Mouse (Mus musculus) neural tube, postnatal 0 days (tissue): Measurements from ENCODE around the gene Olfr1160. TPM values are rescaled to one million over a fixed set of nuclear protein-coding genes. Genes with fewer than 3 reads are reported as not detected.

Source experiments
- polyA plus RNA-seq: library from polyadenylated mRNA; unstranded; fragments of >200 nt; fragmentation: Nextera tagmentation; extraction: Ambion mirVana; gene quantifications from 2 replicates; pipeline ENCODE4 v1.2.1, GENCODE M21; 2015

Gene Olfr1160
- polyA plus RNA-seq, result not detected in 2 replicates

DNA sequence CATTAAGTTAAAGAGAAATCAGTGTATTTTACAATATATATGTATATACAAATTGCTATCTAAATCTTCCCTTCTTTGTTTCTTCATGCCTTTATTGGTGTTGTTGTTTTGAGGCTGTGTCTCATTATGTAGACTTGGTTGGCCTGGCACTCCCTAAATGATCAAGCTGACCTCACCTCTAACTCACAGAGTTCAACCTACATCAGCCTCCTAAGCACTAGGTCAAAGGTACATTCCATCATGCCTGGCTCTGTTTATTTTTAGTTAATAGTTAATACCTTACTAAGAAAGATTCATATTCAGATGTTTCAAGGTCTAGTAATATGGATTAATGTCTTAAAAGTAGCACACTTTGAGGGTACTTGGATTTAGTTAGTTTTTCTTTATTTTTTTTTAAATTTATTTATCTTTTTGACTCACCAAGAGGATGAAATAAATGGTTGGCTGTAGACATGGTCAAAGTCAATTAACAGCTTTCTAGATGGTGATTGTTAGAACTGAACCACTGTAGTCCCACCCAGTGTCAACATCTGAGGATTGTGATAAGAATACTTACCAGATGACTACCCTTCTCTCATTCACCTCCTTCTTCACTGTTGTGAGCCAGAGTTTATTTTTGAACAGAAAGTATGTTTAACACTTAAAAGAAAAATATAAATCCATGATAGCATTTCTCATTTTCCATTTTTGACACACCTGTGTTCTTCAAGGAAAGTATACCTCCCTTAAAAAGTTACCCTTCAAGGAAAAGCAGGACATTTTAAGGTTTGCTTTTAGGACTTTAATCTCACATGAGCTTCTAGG lies at the start of gene Olfr1160:
Gene Olfr1160 (minus strand): TSS at position 754 of the 804 bp plus-strand sequence.

DNA sequence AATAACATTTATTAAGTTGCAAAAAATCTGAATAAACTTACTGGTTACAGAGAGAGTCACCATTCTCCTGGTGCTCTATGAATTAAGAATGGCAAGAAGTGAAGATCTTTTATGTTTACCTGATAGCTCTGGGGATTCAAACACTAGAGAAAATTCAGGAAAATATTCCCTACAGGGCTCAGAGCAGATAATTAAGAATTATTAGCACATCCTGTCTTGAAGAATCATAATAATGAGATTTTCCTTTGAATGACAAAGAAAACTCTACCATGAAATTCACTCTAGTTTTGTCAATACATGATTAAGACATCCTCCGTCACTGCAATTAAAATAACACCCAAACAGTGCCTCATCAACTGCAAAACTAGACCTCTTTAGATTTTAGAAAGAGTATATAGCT lies 43.0 kb upstream of the Olfr1160 start, which contains the start of gene Olfr1162:
Gene Olfr1162 (minus strand): TSS at position 101 of the 400 bp plus-strand sequence.

DNA sequence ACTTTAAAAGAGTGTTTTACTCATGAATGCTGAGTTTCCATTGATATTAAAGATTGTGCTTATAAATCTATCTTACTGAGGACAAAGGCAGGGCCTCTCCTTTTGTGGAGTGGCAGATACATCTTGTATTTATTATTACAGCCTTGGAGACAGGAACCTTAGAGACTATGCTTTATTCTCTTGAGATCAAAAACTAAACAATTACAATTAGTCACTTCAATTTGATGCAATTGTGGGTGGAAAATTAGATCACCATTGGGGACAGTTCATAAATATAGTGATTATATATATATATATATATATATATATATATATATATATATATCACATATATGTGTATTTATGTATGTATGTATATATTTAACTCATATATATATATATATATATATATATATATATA lies 29.5 kb upstream of the Olfr1160 start, which contains the start of gene Olfr73:
Gene Olfr73 (minus strand): TSS at position 101 of the 400 bp plus-strand sequence.

DNA sequence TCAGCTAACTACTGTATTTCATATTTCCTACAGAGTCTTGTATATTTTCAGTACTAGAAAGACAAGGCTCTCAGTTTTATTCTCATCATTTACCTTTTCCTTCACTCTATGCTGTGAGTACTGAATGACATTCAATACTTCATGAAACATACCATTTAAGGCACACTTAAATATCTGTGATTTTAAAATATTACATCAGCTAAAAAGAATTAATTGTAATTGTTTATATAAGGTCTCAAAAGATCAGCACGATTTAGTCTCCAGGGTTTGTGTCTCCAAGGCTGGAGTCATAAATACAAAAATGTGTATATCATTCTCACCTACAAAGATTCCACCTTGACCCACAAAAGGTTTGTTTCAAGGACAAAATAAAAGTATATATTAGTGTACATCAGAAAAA lies 14.4 kb upstream of the Olfr1160 start, which contains the start of gene Olfr1161:
Gene Olfr1161 (plus strand): TSS at position 301 of the 400 bp plus-strand sequence.

DNA sequence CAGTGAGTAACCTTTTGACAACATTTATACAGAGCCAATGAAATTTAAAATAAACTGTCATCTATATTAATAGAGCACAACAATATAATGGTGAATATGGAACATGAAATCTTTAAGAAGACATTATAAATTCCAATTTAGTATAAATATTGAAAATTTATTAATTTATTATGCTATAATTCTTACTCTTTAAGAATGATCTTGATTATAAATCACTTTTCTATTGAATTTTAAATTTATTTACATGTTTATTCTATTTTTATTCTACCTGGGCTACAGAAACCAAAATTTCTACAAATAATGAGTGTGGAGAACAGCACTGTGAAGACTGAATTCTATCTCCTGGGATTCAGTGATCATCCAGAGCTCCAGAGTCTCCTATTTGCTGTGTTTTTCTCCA lies 18.3 kb downstream of the Olfr1160 start, which contains the start of gene Olfr1158:
Gene Olfr1158 (plus strand): TSS at position 301 of the 400 bp plus-strand sequence.

DNA sequence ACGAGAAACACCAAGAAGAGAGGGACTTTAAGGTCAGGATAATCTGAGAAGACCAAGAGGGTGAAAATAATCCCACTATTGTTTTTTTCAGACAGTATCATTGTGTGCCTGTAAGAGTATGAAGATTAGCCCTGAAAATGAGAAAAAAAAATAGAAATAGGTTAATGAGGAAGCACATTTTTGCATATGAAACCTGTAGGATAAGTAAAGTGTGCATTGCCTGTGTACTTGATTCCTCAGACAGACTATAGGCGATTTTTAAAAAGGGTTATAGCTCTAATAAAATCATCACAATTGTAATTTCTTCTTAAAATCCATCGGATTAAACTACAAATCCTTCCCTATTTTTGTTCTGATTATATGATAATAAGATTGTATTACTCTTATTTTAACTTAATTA lies 33.5 kb downstream of the Olfr1160 start, which contains the start of gene Olfr74:
Gene Olfr74 (minus strand): TSS at position 101 of the 400 bp plus-strand sequence.

DNA sequence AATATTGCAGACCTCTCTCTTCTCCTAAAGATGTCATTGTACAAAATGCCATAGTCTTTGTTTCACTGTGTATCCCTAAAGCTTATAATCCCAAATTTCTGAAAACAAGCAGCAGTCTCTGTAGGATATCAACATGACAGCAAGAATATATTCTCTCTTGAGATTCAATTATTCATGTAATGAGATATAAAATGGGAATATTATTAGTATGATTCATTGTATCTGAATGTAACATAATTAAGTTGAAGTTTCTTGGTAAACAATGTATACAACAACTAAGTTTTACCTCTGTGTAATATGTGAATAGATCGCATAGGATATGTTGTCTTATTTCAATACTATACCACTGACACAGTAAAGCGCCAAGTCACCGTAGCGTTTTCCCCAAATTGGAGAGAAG lies 39.9 kb downstream of the Olfr1160 start, which contains the start of gene Olfr1157:
Gene Olfr1157 (minus strand): TSS at position 101 of the 400 bp plus-strand sequence.

DNA sequence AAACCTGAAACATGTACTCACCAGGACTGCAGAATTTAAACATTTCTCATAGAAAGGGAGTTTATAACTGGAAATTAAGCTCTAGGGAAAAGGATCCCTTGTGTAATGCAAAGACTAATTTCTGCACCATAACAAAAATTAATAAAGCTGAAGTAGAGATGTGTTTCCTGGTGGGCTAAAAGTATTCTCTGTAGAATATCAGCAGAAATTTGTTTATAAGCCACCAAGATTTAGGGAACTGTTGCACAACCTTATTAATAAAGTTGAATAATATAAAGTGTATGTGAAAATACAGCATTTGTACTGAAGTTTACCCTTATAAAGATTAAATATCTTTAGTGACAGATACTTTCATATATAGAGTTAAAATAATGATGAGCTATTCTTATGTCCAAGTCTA lies 55.1 kb downstream of the Olfr1160 start, which contains the start of gene Olfr1156:
Gene Olfr1156 (minus strand): TSS at position 101 of the 400 bp plus-strand sequence.

Other genes with a start within 250 kb of the Olfr1160 start
- not detected in 2 replicates for gene Olfr152, start 228.8 kb downstream of the Olfr1160 start, polyA plus RNA-seq
- gene Olfr1143, start 207.7 kb downstream of the Olfr1160 start, polyA plus RNA-seq, result not detected in 2 replicates
- gene Olfr1145, start 198.4 kb downstream of the Olfr1160 start, polyA plus RNA-seq, result not detected in 2 replicates
- not detected in 2 replicates for gene Olfr1148, start 177.7 kb downstream of the Olfr1160 start, polyA plus RNA-seq
- gene Olfr1150-ps1, start 164.3 kb downstream of the Olfr1160 start, polyA plus RNA-seq, result not detected in 2 replicates
- gene Olfr1151, start 152.4 kb downstream of the Olfr1160 start, polyA plus RNA-seq, result not detected in 2 replicates
- not detected in 2 replicates for gene Olfr1152, start 141.8 kb downstream of the Olfr1160 start, polyA plus RNA-seq
- not detected in 2 replicates for gene Olfr1153, start 113.3 kb downstream of the Olfr1160 start, polyA plus RNA-seq
- not detected in 2 replicates for gene Olfr1154, start 103.1 kb downstream of the Olfr1160 start, polyA plus RNA-seq
- not detected in 2 replicates for gene Olfr1155, start 63.1 kb downstream of the Olfr1160 start, polyA plus RNA-seq
- gene Olfr1156, start 55.2 kb downstream of the Olfr1160 start, polyA plus RNA-seq, result not detected in 2 replicates
- not detected in 2 replicates for gene Olfr1157, start 40.0 kb downstream of the Olfr1160 start, polyA plus RNA-seq
- not detected in 2 replicates for gene Olfr74, start 33.6 kb downstream of the Olfr1160 start, polyA plus RNA-seq
- not detected in 2 replicates for gene Olfr1158, start 18.2 kb downstream of the Olfr1160 start, polyA plus RNA-seq
- not detected in 2 replicates for gene Olfr1161, start 14.5 kb upstream of the Olfr1160 start, polyA plus RNA-seq
- not detected in 2 replicates for gene Olfr73, start 29.4 kb upstream of the Olfr1160 start, polyA plus RNA-seq
- gene Olfr1162, start 42.9 kb upstream of the Olfr1160 start, polyA plus RNA-seq, result not detected in 2 replicates
- gene Olfr1163, start 63.6 kb upstream of the Olfr1160 start, polyA plus RNA-seq, result not detected in 2 replicates
- not detected in 2 replicates for gene Olfr1164, start 85.7 kb upstream of the Olfr1160 start, polyA plus RNA-seq
- gene Olfr1166, start 120.0 kb upstream of the Olfr1160 start, polyA plus RNA-seq, result not detected in 2 replicates
- gene Olfr1167, start 146.9 kb upstream of the Olfr1160 start, polyA plus RNA-seq, result not detected in 2 replicates
- not detected in 2 replicates for gene Olfr1168, start 173.6 kb upstream of the Olfr1160 start, polyA plus RNA-seq
- gene Olfr1170, start 220.1 kb upstream of the Olfr1160 start, polyA plus RNA-seq, result not detected in 2 replicates